Mouse (Mus musculus): ENCODE results near the gene Tcf20.

Gene Tcf20

GRCm38 (mm10) chr15:82922755-82923154, 64.9 kb downstream of the Tcf20 start:
- DNase-seq = peak in 1 of 2 experiments; percentile 24

- peak; percentile 85 to 93 for DNase-seq
These were observed 65.6 kb downstream of the Tcf20 start for GRCm38 (mm10) chr15:82922052-82922451.

- DNase-seq = no peak
These were observed 66.1 kb downstream of the Tcf20 start for GRCm38 (mm10) chr15:82921559-82921958.

DNA sequence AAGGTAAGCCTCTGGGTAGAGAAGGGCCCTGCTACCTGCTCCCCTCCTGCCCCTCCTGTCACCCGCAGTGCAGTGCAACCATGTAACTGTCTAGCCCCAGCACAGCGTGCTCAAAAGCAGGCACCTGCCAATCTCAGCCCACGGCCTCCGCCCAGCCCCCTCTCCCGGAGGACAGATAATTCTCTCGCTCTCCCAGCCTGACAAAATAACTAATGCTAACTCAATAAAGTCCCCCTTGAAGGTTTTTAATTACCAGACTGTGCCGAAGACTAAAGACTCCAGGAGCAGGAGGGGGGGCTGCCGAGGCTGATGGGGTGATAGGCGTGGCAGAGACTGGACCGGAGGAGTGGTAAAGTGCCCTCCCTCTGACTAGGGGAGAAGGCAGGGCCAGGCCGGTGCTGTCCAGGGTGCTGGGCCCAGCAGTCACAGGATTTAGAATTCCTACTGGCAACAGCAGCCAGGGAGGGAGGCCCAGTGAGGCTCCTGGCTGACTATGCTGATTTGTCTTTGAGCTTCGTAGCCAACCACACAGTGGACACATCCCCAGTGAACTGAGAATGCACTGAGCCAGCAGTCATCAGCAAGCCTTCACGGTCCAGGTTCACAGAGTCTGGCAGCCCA, 66.7 kb downstream of the Tcf20 start:
- DNase-seq = peak; percentile 85 to 88

DNA sequence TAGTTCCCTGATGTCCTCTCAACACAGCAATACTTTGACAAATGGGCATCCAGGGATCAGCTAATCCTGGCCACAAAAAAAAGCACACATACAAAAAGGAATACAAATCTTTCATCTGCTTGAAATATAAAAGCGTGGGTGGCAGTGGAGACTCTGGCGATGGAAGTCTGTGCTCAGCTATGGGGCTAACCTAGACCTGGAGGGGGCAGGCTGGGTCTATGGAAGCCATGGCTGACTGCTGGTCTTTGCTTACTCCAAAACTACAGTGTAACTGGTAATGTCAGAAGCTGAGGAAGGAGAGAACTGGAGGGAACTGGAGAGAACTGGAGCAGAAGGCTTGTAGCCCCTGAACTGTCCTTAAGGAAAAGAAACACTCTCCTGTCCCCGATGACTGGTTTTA, 69.7 kb downstream of the Tcf20 start:
- no peak for DNase-seq

DNA sequence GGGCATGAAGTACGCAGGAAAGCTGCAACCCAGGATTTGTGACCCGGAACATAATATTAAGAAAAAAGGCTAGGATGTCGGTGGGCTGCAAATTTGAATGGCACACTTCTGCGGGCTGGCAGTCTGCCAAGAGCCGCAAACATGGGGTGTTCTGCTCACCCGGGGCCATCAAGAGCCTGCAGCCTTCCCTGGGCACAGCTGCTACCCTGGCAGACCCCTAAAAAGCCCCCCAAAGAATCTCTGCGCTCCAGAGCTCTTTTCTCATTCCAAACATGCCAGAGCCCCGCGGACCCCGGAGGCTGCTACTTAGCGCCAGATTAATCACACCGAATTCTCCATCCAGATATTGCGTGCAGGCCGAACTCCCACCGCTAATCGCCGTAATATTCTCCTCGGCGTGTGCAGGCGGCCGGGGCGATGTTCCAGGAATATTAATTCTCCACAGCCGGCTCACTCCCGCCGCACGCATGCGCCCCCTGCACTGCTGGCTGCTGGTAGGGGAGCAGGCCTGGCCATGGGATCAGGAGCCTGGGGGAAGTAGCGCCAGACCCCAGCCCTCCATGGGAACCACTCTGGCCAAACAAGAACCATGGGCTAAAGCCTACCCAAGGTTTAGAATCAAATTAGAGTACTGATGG, 70.3 kb downstream of the Tcf20 start:
- DNase-seq = peak in 1 of 2 experiments; percentile 27

DNA sequence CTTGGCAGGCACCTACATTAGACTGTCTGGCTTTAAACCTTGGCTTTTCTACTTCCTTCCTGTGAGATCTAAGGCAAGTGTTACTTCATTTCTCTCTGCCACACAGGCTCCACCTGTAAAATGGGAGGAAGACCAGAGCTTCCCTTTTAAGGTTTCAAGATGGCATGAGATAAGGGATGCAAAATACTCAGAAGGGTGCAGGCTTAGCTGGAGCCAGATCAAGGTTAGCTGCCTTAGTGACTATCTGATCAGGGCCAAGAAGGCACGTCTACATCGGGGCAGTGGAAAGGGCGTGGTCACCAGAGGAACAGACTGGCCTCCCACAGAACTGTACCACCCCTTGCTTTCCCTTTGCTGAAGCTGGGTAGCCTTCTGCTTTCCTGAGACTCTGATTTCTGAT, 73.2 kb downstream of the Tcf20 start:
- DNase-seq = no peak

GRCm38 (mm10) chr15:82911965-82912337, 75.7 kb downstream of the Tcf20 start:
- no peak for DNase-seq

GRCm38 (mm10) chr15:82911001-82911964, 76.4 kb downstream of the Tcf20 start:
- no peak for DNase-seq

- no peak for DNase-seq
These were observed 77.1 kb downstream of the Tcf20 start for GRCm38 (mm10) chr15:82910596-82910995.

- no peak for DNase-seq
These were observed 77.9 kb downstream of the Tcf20 start for GRCm38 (mm10) chr15:82909791-82910190.

GRCm38 (mm10) chr15:82908521-82908920, 79.2 kb downstream of the Tcf20 start:
- no peak for DNase-seq

GRCm38 (mm10) chr15:82907306-82907705, 80.4 kb downstream of the Tcf20 start:
- DNase-seq = no peak

GRCm38 (mm10) chr15:82906574-82907061, 81.1 kb downstream of the Tcf20 start:
- peak in 1 of 2 experiments; percentile 14 for DNase-seq

DNA sequence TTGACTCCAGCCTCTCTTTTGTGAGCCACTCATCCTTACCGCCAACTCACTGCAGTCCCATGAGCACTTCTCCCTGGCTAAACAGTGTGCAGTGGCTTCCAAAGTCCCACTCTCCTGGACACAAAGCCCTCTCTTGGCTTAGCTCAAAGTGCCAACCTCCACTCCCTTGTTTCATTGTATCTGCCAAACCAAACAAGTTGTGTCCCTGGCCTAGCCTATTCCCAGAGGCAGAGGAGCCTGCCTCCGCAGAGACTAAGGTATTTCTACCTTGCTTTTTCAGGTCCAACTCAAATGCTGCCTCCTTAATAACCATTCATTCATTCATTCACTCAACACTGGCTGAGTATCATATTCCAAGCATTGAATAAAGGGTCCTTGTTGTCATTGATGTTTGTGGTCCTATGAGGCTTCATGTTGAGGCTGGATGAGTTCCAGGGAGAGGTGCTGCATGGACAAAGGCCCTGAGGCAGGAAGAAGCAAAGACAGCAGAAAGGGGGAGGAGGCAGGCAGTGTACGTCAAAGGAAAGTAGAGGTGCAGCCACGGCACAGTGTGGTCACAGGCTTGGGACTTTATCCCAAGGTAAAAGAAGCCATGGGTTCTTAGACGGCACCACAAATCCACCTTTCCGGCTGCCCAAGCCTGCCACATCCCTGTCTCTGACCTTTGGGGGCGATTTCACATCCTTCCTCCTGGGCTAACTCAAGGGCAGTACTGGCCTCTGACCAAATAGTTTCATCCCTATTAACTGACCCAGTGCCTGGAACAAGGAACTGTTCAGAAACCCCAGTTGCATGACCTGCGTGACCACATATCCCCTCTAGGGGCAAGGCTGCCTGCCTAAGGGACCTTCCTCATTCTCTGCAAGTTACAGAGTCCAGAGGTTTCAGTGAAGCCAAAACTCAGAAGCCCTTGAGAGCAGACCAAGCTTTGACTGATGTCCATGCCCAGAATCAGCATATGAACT, 82.0 kb downstream of the Tcf20 start:
- peak in 1 of 2 experiments; percentile 14 for DNase-seq

DNA sequence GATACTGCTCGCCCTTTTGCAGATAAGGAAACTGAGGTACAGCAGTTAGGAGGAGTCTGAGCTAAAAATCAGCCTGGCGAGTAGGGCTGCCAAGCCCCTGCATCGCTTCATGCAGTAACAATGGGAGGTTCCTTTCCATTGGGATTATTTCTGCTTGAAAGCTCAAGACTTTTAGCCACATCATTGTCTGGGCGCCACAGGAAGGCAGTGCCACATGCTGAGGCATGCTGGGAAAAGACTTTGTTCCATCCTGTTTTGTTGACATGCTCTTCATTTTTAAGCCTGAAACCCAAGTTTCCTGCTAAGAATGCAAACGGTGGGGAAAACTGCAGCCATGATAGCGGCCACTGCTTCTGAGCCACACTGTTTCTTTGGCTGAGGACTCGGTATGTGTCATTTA, 83.1 kb downstream of the Tcf20 start:
- no peak for DNase-seq

GRCm38 (mm10) chr15:82902521-82902920, 85.2 kb downstream of the Tcf20 start:
- no peak for DNase-seq

GRCm38 (mm10) chr15:82901306-82901705, 86.4 kb downstream of the Tcf20 start:
- DNase-seq = no peak

- DNase-seq = no peak
These were observed 87.3 kb downstream of the Tcf20 start for GRCm38 (mm10) chr15:82900331-82900730.

DNA sequence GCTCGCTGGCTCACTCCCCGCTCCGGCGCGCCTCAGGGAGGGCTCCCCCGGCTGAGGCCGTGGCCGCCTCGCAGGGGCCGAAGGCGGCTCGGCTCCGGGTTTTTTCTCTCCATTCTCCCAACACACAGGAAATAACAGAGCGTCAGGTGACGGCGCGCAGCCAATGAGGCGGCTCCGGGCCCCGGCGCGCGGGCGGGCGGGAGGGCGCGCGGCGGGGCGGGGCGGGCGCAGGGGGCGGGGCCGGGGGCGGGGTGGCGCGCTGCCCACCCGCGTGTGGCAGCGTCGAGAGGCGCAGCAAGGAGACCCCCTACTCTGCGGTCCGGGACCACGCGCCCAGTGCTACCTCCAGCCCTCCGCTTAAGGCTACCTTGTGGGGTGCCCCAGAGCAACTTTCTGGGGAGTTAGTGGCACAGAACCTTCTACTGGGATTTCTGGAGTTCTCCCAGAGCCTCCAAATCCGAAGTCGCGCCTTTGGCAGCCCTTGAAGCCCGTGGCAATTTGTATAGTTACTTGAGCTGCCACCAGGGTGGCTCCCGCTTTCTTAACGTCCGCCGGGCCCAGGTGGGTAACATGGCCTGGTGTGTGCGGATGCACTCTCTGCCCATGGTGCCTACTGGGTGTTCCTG, 87.9 kb downstream of the Tcf20 start:
- DNase-seq = peak; percentile 87 to 93
